Mouse (Mus musculus): ENCODE results near the gene Tnr.

GRCm38 (mm10) chr1:159911006-159911405 lies 387.4 kb downstream of the Tnr start:
- TF ChIP-seq GATA1 (IDR thresholded peaks at IDR 0.05; ENCODE audit: borderline replicate concordance, low read length) (no peak), FLI1 (IDR thresholded peaks at IDR 0.05; ENCODE audit: low read length) (no peak)
